Mouse (Mus musculus): ENCODE measurements at regions not wholly inside any gene's neighbourhood (a gene's known extent, or its start where the extent isn't known, plus 50 kb on each side); places are given as distances from the start of the nearest gene placed in this dataset.

DNA sequence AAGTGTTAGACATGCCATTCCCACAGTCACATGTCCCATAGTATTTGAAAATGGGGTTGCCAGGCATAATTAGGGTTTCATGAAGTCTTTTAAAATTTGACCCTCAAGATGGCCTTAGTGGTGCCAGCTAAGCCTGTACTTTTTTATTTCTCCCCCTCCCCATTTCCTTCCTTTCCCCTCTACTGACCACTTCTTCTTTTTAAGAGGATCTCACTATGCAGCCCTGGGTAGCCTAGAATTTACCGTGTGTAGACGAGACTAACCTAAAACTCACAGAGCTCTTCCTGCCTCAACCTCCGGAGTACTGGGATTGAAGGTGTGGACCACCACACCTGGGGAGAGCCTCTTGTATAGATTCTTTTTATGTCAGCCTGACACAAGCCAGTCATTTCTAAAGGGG, 209.8 kb upstream of the Irx5 start:
- H3K27ac ChIP-seq: no peak overlapping the region
- 95% methylated on average over 3 of the region's 3 CpGs for WGBS
- no peak overlapping the region for H3K4me3 ChIP-seq
- no peak for DNase-seq (ENCODE audit: low spot score)
- H3K27me3 ChIP-seq (ENCODE audit: low read depth, poor library complexity, severe bottlenecking): peaks cover 27% of the 10 kb centered on the region; the same call in 1 of the 2 replicates
- H3K4me1 ChIP-seq: no peaks in the 10 kb centered on the region
- H3K36me3 ChIP-seq: no peaks in the 10 kb centered on the region
- no peaks in the 10 kb centered on the region for H3K9me3 ChIP-seq (replicated peaks)

DNA sequence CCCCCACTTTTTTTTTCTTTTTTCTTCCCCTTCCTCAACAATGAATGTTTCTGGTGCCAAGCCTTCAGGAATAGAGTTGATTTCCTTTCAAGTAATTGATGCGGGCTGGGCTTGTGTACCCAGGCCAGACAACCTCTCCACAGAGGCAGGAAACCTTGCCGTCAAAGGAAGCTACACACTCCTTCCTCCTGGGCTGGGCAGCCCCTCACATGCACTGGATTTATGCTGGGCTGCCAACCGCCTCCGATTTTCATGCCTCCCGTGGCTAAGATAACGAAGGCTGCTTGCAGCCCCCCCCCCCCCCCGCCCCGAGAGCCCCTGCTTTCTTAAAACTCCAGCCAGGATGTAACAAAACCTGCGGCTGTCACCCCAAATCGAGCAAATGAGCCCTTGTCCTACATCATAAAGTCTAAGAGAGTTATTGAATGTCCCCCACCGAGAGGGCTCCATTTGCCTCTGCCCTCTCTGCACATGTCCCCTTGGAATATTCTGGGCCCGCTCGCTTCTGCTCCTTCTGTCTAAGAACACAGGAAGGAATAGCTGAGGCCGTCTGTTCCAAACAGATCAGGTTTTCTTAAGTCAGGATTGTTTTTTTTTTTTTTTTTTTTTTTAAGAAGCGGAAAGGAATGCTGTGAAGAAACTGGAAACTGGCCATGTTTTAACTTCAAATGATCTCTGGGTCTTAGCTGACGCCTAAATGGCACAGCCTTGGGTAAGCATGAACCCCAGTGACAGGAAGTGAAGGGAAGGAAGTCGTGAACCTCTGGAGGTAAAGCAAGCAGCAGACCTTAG, 220.1 kb upstream of the Irx5 start:
- DNase-seq (ENCODE audit: low spot score): peak; percentile 56
- Histone ChIP-seq H3K36me3 (no peaks in the 10 kb centered on the region), H3K27ac (peak overlapping the region; percentile 62; the same call in 1 of the 2 replicates), H3K27me3 (ENCODE audit: low read depth, poor library complexity, severe bottlenecking) (peaks cover 70% of the 10 kb centered on the region), H3K9me3 (replicated peaks) (no peaks in the 10 kb centered on the region), H3K4me3 (peak overlapping the region; percentile 19; the same call in 1 of the 2 replicates), H3K4me1 (peaks cover 42% of the 10 kb centered on the region)
- WGBS: 13% methylated on average over 17 of the region's 17 CpGs

DNA sequence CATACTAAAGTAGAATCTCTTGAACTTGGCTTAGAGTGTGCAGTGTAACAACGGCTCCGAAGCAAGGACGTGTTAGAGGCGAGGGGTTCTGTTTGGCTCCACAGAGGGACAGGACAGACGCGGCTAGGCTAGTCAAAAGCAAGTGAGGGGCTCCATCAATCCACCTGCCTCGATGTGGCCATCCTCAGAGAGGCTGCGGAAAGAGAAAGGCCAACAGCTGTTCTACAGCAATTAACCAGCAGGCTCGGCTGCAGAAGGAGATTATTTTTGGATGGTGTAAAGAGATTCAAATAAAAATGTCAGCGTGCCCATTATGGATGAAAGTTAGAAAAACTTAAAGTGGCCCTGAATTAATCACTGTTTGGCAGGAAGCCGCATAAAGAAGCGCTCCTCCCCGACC, 221.0 kb upstream of the Irx5 start:
- Histone ChIP-seq H3K9me3 (replicated peaks) (no peaks in the 10 kb centered on the region), H3K36me3 (no peaks in the 10 kb centered on the region), H3K27me3 (ENCODE audit: low read depth, poor library complexity, severe bottlenecking) (peaks cover 70% of the 10 kb centered on the region), H3K4me1 (peaks cover 42% of the 10 kb centered on the region), H3K4me3 (no peak overlapping the region), H3K27ac (no peak overlapping the region)
- 13% methylated on average over 13 of the region's 13 CpGs for WGBS
- peak; percentile 40 for DNase-seq (ENCODE audit: low spot score)

DNA sequence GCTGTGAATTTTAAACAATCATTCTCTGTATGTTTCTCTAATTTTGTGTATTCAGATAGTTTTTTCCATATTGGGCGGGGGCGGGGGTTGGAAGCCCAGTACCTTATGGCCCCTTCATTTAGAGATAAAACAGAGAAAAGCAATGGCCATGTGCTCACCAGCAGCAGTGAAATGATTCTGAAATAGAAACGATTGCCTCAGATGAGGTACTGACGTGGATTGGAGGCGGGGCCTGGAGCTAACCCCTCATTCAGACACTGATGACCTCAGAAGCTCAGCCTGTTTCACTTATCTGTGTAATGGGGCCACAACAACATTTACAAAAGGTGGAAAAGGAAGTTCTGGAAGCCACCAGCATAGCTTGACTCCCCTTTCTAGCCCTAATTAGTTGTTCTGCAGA, 223.0 kb upstream of the Irx5 start:
- no peaks in the 10 kb centered on the region for H3K36me3 ChIP-seq
- peaks cover 74% of the 10 kb centered on the region for H3K27me3 ChIP-seq (ENCODE audit: low read depth, poor library complexity, severe bottlenecking)
- no peak overlapping the region for H3K4me3 ChIP-seq
- WGBS: 22% methylated on average over 5 of the region's 5 CpGs
- H3K27ac ChIP-seq: no peak overlapping the region
- H3K9me3 ChIP-seq (replicated peaks): no peaks in the 10 kb centered on the region
- DNase-seq (ENCODE audit: low spot score): no peak
- peaks cover 42% of the 10 kb centered on the region for H3K4me1 ChIP-seq

DNA sequence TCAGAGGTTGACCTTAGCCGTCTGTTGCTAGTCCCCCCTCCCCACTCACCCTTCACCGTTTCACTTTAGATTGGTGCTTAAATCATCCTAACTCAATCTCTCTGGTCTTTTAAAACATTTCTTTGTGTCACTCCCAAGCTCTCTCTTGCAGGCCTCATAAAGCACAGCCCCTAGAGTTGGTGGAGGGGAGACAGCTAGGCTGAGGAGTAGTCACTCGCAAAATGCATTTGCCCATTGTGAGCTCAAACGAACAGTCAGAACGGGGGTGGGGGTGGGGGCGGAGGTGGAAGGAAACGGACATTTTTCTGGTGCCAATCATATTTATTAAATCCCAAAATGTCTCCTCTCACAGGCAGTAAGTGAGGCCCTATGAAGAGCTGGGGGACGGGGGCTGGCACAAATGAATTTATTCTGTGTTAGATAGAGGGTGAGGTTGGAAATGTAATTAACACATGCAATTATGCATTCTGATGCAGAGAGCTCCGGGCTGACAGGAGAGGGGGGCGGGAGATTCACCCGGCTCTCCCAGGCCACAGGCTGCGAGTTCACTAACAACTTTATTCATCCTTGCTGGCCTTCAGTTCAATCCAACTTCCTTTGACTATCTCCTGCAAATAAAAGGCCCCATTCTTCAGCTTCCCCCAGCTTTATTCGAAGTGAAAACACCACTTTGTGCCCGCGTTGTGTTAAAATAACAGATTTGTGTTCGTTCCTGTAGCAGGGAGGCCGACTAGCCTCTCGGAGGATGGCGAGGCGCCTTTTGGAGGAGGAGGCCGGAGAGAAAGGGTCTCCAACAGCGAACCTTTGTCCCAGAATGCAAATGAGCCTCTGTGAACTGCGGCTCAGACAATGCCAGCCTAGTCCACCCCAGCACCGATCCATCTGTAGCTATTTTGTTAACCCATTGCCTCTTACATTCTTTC, 223.7 kb upstream of the Irx5 start:
- H3K4me1 ChIP-seq: peaks cover 42% of the 10 kb centered on the region
- H3K36me3 ChIP-seq: no peaks in the 10 kb centered on the region
- 8% methylated on average over 24 of the region's 24 CpGs for WGBS
- DNase-seq (ENCODE audit: low spot score): no peak
- peaks cover 80% of the 10 kb centered on the region for H3K27me3 ChIP-seq (ENCODE audit: low read depth, poor library complexity, severe bottlenecking)
- H3K4me3 ChIP-seq: no peak overlapping the region
- no peaks in the 10 kb centered on the region for H3K9me3 ChIP-seq (replicated peaks)
- H3K27ac ChIP-seq: peak overlapping the region; percentile 58; the same call in 1 of the 2 replicates

DNA sequence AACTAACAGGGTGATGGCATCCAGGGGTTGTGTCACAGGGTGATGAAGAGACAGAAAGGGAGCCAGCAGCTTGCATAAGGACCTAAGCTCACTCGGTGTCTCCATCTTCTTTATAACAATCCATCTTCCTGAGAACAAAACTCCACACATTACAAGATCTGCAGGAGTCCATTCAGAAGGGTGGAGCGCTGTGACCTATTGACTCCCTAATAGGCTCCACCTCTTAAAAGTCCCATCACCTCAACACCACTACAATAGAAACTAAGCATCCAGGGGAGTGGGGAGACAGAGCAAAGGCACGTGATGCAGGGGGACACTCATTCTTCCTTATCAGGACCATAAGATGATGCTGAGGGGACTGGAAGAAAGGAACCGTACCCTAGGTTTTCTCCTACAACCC, 224.5 kb upstream of the Irx5 start:
- Histone ChIP-seq H3K27me3 (ENCODE audit: low read depth, poor library complexity, severe bottlenecking) (peaks cover 85% of the 10 kb centered on the region), H3K4me1 (peaks cover 40% of the 10 kb centered on the region), H3K36me3 (no peaks in the 10 kb centered on the region), H3K27ac (no peak overlapping the region), H3K4me3 (no peak overlapping the region), H3K9me3 (replicated peaks) (no peaks in the 10 kb centered on the region)
- no peak for DNase-seq (ENCODE audit: low spot score)
- WGBS: 35% methylated on average over 4 of the region's 4 CpGs

DNA sequence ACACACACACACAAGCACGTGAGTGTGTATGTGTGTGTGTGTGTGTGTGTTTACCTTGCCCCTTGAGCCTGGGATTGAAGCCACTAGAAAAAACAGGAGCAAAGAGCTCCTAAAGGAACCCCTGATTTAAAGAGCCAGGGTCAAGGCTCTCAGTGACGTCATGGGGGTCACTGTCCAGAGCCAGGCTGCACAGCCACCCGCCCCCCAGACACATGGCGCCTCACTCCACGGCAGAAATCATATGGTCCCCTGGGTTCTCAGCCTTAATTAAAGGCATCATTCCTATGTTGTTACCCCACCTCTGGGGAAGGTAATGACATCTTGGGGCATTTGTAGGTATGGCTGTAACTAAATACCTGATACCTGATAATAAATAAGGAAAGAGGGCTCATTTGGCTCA, 224.9 kb upstream of the Irx5 start:
- no peak overlapping the region for H3K27ac ChIP-seq
- no peaks in the 10 kb centered on the region for H3K9me3 ChIP-seq (replicated peaks)
- no peaks in the 10 kb centered on the region for H3K36me3 ChIP-seq
- 66% methylated on average over 5 of the region's 5 CpGs for WGBS
- DNase-seq (ENCODE audit: low spot score): no peak
- peaks cover 88% of the 10 kb centered on the region for H3K27me3 ChIP-seq (ENCODE audit: low read depth, poor library complexity, severe bottlenecking)
- H3K4me1 ChIP-seq: peaks cover 36% of the 10 kb centered on the region
- no peak overlapping the region for H3K4me3 ChIP-seq

DNA sequence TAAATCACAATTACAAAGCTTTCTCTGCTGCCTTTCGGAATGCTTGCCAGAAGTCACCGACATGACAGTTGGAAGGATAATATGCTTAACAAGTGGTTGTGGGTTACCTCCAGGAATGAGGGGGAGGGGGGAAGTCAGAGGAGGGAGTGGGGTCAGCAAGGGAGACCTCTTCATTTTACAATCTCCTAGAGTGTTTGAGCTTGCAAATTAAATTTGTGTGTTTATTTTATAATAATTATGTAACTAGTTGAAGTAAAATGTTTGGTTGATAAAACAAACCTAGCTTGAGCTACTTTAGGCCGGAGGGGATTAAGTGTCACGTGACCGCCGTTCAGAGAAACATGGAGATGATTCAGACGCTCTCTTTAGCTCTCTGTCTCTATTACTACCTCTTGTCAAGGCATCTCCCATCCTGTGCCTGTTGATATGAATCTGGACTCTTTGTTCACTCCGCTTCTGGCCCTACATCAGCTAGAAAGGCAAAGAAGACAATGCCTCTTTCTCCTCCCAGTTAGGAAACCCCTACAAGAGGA, 227.3 kb upstream of the Irx5 start:
- H3K36me3 ChIP-seq: no peaks in the 10 kb centered on the region
- H3K27ac ChIP-seq: no peak overlapping the region
- WGBS: 76% methylated on average over 8 of the region's 8 CpGs
- DNase-seq (ENCODE audit: low spot score): no peak
- H3K4me3 ChIP-seq: no peak overlapping the region
- peaks cover 98% of the 10 kb centered on the region for H3K27me3 ChIP-seq (ENCODE audit: low read depth, poor library complexity, severe bottlenecking)
- H3K9me3 ChIP-seq (replicated peaks): no peaks in the 10 kb centered on the region
- H3K4me1 ChIP-seq: peaks cover 21% of the 10 kb centered on the region

DNA sequence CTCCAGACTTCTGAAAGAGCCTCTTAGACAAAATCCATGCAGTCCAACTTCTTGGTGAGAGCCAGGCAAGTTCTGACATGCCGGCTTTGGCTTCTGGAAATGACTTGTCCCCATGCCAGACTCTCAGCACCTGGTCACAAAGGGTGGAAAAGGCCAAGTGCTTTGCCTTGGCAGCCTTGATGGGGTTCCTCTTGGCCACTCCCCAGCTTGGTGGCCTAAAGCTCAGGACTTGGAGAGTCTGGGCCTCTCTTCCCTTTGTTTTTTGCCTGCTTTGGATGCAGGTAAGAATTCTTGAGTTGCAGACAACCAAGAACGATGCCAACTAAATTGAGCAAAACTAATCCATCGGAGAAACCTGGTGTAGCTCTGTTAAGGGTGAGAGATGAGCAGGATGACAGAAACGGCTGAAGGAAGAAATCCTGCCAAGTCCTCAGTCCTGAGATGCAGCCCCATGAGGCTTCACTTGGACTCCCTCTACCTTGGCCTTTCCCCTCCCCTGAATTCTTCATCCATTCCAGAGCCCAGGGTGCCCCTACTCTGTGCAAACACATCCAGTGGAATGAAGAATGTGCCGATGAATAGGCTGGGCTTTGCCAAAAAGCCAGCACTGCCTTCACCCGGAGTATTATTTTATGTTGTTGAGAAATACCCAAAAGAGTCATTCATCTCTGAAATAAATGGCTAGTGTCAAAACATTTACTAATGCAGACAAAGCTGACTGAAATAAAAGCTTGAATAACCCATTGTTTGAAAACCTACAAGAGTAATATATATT, 228.0 kb upstream of the Irx5 start:
- Histone ChIP-seq H3K4me3 (no peak overlapping the region), H3K4me1 (peaks cover 16% of the 10 kb centered on the region), H3K9me3 (replicated peaks) (no peaks in the 10 kb centered on the region), H3K36me3 (no peaks in the 10 kb centered on the region), H3K27me3 (ENCODE audit: low read depth, poor library complexity, severe bottlenecking) (peaks cover 98% of the 10 kb centered on the region), H3K27ac (no peak overlapping the region)
- WGBS: 85% methylated on average over 6 of the region's 6 CpGs
- no peak for DNase-seq (ENCODE audit: low spot score)

DNA sequence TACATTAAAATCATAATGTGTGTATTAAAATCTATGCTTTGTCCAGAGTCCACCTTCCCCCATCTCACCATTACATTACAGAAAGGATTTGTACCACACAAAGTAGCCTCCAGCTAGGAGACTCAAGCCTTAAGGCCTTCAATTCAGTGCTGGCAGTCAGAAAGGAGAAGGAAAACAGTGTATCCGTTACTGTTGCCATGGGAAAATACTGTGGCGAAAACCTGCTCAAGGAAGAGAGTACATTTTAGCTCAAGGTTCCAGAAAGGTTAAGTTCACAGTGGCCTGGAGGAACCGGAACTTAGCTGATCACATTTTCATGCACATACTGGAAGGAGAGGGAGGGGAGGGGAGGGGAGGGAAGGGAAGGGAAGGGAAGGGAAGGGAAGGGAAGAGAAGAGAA, 231.8 kb upstream of the Irx5 start:
- no peaks in the 10 kb centered on the region for H3K4me1 ChIP-seq
- no peak overlapping the region for H3K27ac ChIP-seq
- DNase-seq (ENCODE audit: low spot score): no peak
- no peak overlapping the region for H3K4me3 ChIP-seq
- 69% methylated on average over 3 of the region's 3 CpGs for WGBS
- peaks cover 97% of the 10 kb centered on the region for H3K27me3 ChIP-seq (ENCODE audit: low read depth, poor library complexity, severe bottlenecking)
- no peaks in the 10 kb centered on the region for H3K9me3 ChIP-seq (replicated peaks)
- H3K36me3 ChIP-seq: no peaks in the 10 kb centered on the region

DNA sequence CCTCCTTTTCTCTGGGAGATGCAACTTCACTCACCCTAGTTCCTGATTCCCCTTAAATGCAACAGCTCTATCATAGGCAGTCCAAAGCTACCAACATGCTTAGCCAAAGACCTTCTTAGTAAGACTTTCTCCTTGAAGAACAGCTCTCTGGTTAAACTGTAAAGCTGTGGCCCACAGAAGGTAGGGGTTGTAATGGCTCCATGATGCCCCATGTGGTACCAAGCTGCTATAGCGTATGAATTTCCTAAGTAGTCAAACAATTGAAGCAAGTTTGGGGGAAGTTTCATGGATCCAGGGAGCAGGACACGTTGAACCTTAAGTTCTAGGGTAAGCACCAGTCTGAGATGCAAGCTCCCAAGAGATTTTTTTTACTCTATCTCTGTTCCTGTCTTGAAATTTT, 236.1 kb upstream of the Irx5 start:
- Histone ChIP-seq H3K4me1 (no peaks in the 10 kb centered on the region), H3K4me3 (no peak overlapping the region), H3K9me3 (replicated peaks) (no peaks in the 10 kb centered on the region), H3K27me3 (ENCODE audit: low read depth, poor library complexity, severe bottlenecking) (peaks cover 98% of the 10 kb centered on the region), H3K36me3 (no peaks in the 10 kb centered on the region), H3K27ac (no peak overlapping the region)
- no peak for DNase-seq (ENCODE audit: low spot score)
- 50% methylated on average over 2 of the region's 2 CpGs for WGBS

DNA sequence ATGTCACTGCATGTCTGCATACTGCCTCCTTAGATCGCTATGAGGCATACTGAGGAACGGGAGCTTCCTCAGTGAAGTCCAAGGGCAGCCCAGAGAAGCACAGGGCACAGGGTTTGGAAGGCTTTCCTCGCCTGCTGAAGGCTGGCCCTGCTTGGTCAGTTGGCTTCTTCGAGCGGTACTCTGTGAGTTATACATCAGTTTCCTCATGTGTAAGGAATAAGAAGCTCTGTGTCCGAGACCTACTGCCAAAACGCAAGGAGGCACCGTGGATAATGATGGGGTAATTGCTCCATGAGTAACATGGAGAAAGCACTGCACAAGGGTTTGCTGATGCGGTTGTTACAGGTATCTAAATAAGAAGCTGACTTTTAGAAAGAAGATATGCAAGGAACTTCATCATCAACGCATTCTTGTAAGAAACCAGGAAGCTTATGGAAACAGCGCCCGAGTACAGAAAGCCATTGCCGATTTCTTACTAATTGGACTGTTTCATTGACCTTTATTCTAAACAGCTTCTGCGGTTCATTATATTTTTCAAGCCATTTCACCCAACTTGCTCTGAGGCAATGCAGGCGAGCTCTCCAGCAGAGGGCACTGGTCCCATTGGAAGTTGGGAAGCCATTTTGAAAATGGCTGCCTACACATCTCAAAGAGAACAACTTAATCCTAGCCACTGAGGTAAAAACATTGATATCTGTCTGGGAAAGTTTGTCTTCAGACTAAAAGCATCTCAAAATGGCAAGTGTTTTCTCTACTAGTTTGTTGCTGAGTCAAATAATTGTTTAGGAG, 241.8 kb upstream of the Irx5 start:
- no peaks in the 10 kb centered on the region for H3K9me3 ChIP-seq (replicated peaks)
- H3K4me3 ChIP-seq: no peak overlapping the region
- 83% methylated on average over 15 of the region's 15 CpGs for WGBS
- H3K27me3 ChIP-seq (ENCODE audit: low read depth, poor library complexity, severe bottlenecking): peaks cover 59% of the 10 kb centered on the region
- H3K27ac ChIP-seq: 0 out of 2 replicates have a peak overlapping the region, but pooled peaks have one; percentile 33
- H3K4me1 ChIP-seq: peaks cover 25% of the 10 kb centered on the region
- peak; percentile 53 for DNase-seq (ENCODE audit: low spot score)
- H3K36me3 ChIP-seq: no peaks in the 10 kb centered on the region

Measured in limb, embryonic 10.5 days (tissue).